Mouse (Mus musculus): ENCODE data around the gene Apex1. TPM values are rescaled to one million over a fixed set of nuclear protein-coding genes. Genes with fewer than 3 reads are reported as not detected.

Apex1 gene
- total and polyA plus RNA-seq, 3 experiments, result 129 to 155 TPM; not detected in 1

- Histone ChIP-seq H3K4me1 (ENCODE audit: control insufficient read depth in 1 of 2, insufficient read depth in 2 of 2, low read length in 2 of 2) (peaks cover 0 to 6% of the 10 kb centered on the region in 2 experiments; a peak in 2 of 4 replicates), H3K27me3 (ENCODE audit: control insufficient read depth in 1 of 2, insufficient read depth in 2 of 2, low read length in 2 of 2) (peaks cover 0 to 3% of the 10 kb centered on the region in 2 experiments; a peak in 2 of 4 replicates)
- TF ChIP-seq CHD2 (IDR thresholded peaks at IDR 0.05; ENCODE audit: low read length), result no peak
Measured at GRCm38 (mm10) chr14:50892541-50893459, 32.0 kb upstream of the Apex1 start.

DNA sequence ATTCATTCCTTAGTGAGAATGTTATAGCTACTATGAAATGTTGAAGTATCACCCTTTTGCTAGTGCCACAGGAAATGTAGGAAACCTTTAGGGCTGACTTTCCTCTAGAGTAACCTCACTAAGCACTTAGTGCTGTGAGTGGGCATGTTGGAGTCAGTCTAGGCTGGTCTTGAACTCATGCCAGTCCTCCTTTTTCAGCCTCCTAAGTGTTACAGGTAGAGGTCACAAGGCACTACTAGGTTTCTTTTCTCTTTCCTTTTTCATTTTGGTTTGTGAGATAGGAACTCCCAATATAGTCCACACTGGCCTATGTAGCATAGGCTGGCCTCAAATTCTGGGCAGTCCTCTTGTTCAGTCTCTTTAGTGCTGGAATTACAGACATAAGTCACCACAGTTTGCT, 29.4 kb upstream of the Apex1 start:
- H3K79me2 ChIP-seq (ENCODE audit: control insufficient read depth, insufficient read depth, low read length, poor library complexity), result no peaks in the 10 kb centered on the region
- TF ChIP-seq USF2 (IDR thresholded peaks at IDR 0.05; ENCODE audit: borderline replicate concordance in 1 of 2, insufficient read depth in 1 of 2, low read depth in 1 of 2, low read length in 2 of 2) (no peak), MAZ (IDR thresholded peaks at IDR 0.05; ENCODE audit: low read depth, low read length) (no peak), NELFE (IDR thresholded peaks at IDR 0.05; ENCODE audit: low read depth, low read length) (no peak), ETS1 (IDR thresholded peaks at IDR 0.05; ENCODE audit: low read depth, low read length) (no peak), CHD1 (IDR thresholded peaks at IDR 0.05; ENCODE audit: low read depth, low read length) (no peak)
- no peak overlapping the region for H3K4me3 ChIP-seq (ENCODE audit: control insufficient read depth in 1 of 2, insufficient read depth in 1 of 2, low read depth in 2 of 2, low read length in 2 of 2)
- H3K27ac ChIP-seq (ENCODE audit: control insufficient read depth, low read depth, low read length), result no peak overlapping the region
- no peaks in the 10 kb centered on the region for H3K36me3 ChIP-seq (ENCODE audit: control insufficient read depth in 1 of 2, insufficient read depth in 2 of 2, low read length in 2 of 2)
- peaks cover 0 to 6% of the 10 kb centered on the region in 2 experiments; a peak in 2 of 4 replicates for H3K4me1 ChIP-seq (ENCODE audit: control insufficient read depth in 1 of 2, insufficient read depth in 2 of 2, low read length in 2 of 2)
- no peak overlapping the region for H3K9ac ChIP-seq (ENCODE audit: control insufficient read depth, low read depth, low read length, poor library complexity, severe bottlenecking)
- no peaks in the 10 kb centered on the region for H3K9me3 ChIP-seq (replicated peaks; ENCODE audit: insufficient read depth, low read length)
- no peaks in the 10 kb centered on the region; a peak in 2 of 4 replicates for H3K27me3 ChIP-seq (ENCODE audit: control insufficient read depth in 1 of 2, insufficient read depth in 2 of 2, low read length in 2 of 2)
- no peak for DNase-seq (ENCODE audit: low read depth, low spot score)

More at GRCm38 (mm10) chr14:50892541-50893459, 32.0 kb upstream of the Apex1 start:
- no peak overlapping the region for H3K9ac ChIP-seq (ENCODE audit: control insufficient read depth, low read depth, low read length, poor library complexity, severe bottlenecking)
- no peak overlapping the region for H3K4me3 ChIP-seq (ENCODE audit: control insufficient read depth in 1 of 2, insufficient read depth in 1 of 2, low read depth in 2 of 2, low read length in 2 of 2)
- no peaks in the 10 kb centered on the region for H3K79me2 ChIP-seq (ENCODE audit: control insufficient read depth, insufficient read depth, low read length, poor library complexity)
- H3K9me3 ChIP-seq (replicated peaks; ENCODE audit: insufficient read depth, low read length), result no peaks in the 10 kb centered on the region
- no peaks in the 10 kb centered on the region for H3K36me3 ChIP-seq (ENCODE audit: control insufficient read depth in 1 of 2, insufficient read depth in 2 of 2, low read length in 2 of 2)
- DNase-seq (ENCODE audit: low read depth, low spot score), result no peak
- H3K27ac ChIP-seq (ENCODE audit: control insufficient read depth, low read depth, low read length), result no peak overlapping the region

DNA sequence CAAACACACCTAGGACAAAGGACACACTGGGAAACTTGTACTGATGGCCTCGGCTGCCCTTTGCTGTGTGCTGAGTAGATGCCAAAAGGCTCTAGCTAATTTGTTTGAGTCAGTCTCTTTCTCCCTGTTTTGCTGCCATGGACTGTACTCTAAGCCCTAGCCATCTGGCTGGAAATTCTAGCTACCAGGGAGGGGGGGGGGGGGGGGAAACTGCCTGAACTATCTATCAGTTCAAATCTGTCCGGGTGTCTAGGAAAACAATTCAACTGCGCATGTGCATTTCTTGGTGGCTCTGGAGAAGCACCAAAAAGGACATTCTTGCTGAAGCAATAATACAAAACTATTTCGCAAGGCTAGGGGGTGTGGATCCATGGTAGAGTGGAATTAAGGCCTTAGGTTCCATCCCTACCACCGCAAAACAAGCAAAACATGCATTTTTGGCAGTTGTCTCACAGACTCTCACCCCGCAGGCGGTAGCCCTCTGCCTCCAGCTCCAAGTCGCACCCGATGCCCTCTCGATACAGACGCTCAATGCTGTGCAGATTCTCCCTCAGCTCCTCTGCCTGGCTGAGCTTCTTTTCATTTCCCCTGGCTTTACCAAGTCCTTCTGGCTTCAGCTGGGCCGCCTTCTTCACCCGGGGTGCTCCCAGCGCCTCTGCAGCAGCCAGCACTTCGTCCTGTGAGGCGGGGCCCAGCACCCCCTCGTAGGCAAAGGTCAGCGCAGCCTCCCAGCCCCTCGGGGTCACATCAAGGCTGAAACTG, 28.6 kb upstream of the Apex1 start:
- TF ChIP-seq ZC3H11A (IDR thresholded peaks at IDR 0.05; ENCODE audit: low read depth, low read length), result no peak
- TF ChIP-seq CTCF (IDR thresholded peaks at IDR 0.05 in 2 of 3, conservative IDR thresholded peaks at IDR 0.05 in 1 of 3; ENCODE audit: control insufficient read depth in 1 of 3, insufficient read depth in 1 of 3, low read depth in 2 of 3, low read length in 3 of 3, poor library complexity in 1 of 3, severe bottlenecking in 1 of 3), result no peak
- no peak for TF ChIP-seq NELFE (IDR thresholded peaks at IDR 0.05; ENCODE audit: low read depth, low read length)
- no peak for TF ChIP-seq ELF1 (IDR thresholded peaks at IDR 0.05; ENCODE audit: low read depth, low read length)
- no peak for TF ChIP-seq NRF1 (IDR thresholded peaks at IDR 0.05; ENCODE audit: insufficient read depth, low read depth, low read length, poor library complexity, severe bottlenecking)
- no peak for TF ChIP-seq CHD1 (IDR thresholded peaks at IDR 0.05; ENCODE audit: low read depth, low read length)
- TF ChIP-seq SIN3A (IDR thresholded peaks at IDR 0.05; ENCODE audit: low read length), result no peak
- TF ChIP-seq MAFK (IDR thresholded peaks at IDR 0.05; ENCODE audit: borderline replicate concordance, low read depth, low read length), result no peak
- no peak for TF ChIP-seq CHD2 (IDR thresholded peaks at IDR 0.05; ENCODE audit: low read length)
- no peaks in the 10 kb centered on the region for H3K36me3 ChIP-seq (ENCODE audit: control insufficient read depth in 1 of 2, insufficient read depth in 2 of 2, low read length in 2 of 2)
- no peaks in the 10 kb centered on the region for H3K9me3 ChIP-seq (replicated peaks; ENCODE audit: insufficient read depth, low read length)
- no peak overlapping the region for H3K9ac ChIP-seq (ENCODE audit: control insufficient read depth, low read depth, low read length, poor library complexity, severe bottlenecking)
- H3K27me3 ChIP-seq (ENCODE audit: control insufficient read depth in 1 of 2, insufficient read depth in 2 of 2, low read length in 2 of 2), result no peaks in the 10 kb centered on the region; a peak in 2 of 4 replicates
- no peak overlapping the region for H3K27ac ChIP-seq (ENCODE audit: control insufficient read depth, low read depth, low read length)
- H3K4me3 ChIP-seq (ENCODE audit: control insufficient read depth in 1 of 2, insufficient read depth in 1 of 2, low read depth in 2 of 2, low read length in 2 of 2), result no peak overlapping the region
- no peaks in the 10 kb centered on the region for H3K79me2 ChIP-seq (ENCODE audit: control insufficient read depth, insufficient read depth, low read length, poor library complexity)
- DNase-seq (ENCODE audit: low read depth, low spot score), result no peak
- H3K4me1 ChIP-seq (ENCODE audit: control insufficient read depth in 1 of 2, insufficient read depth in 2 of 2, low read length in 2 of 2), result peaks cover 0 to 6% of the 10 kb centered on the region in 2 experiments; a peak in 2 of 4 replicates
